Mouse (Mus musculus): ENCODE measurements around the gene Vps8.

Gene Vps8

GRCm38 (mm10) chr16:21550453-21550852 is 127.5 kb downstream of the Vps8 start:
- DNase-seq (ENCODE audit: low spot score in 2 of 2) = no peak

- no peak for DNase-seq (ENCODE audit: low spot score in 2 of 2)
These were observed 130.6 kb downstream of the Vps8 start for GRCm38 (mm10) chr16:21553506-21553905.

GRCm38 (mm10) chr16:21562625-21563300 is 139.8 kb downstream of the Vps8 start:
- no peak for DNase-seq (ENCODE audit: low spot score in 2 of 2)

- DNase-seq (ENCODE audit: low spot score in 2 of 2) = no peak
These were observed 140.4 kb downstream of the Vps8 start for GRCm38 (mm10) chr16:21563322-21563721.

- DNase-seq (ENCODE audit: low spot score in 2 of 2) = no peak
These were observed 144.2 kb downstream of the Vps8 start for GRCm38 (mm10) chr16:21567093-21567492.

GRCm38 (mm10) chr16:21569952-21570351 is 147.0 kb downstream of the Vps8 start:
- DNase-seq (ENCODE audit: low spot score in 2 of 2) = no peak

- DNase-seq (ENCODE audit: low spot score in 2 of 2) = no peak
These were observed 147.9 kb downstream of the Vps8 start for GRCm38 (mm10) chr16:21570786-21571185.

GRCm38 (mm10) chr16:21576000-21576420 is 153.1 kb downstream of the Vps8 start:
- no peak for DNase-seq (ENCODE audit: low spot score in 2 of 2)

GRCm38 (mm10) chr16:21589110-21589509 is 166.2 kb downstream of the Vps8 start:
- no peak for DNase-seq (ENCODE audit: low spot score in 2 of 2)

GRCm38 (mm10) chr16:21590806-21591205 is 167.9 kb downstream of the Vps8 start:
- no peak for DNase-seq (ENCODE audit: low spot score in 2 of 2)

- DNase-seq (ENCODE audit: low spot score in 2 of 2) = no peak
These were observed 168.6 kb downstream of the Vps8 start for GRCm38 (mm10) chr16:21591511-21591910.

- DNase-seq (ENCODE audit: low spot score in 2 of 2) = no peak
These were observed 172.6 kb downstream of the Vps8 start for GRCm38 (mm10) chr16:21595539-21595938.

GRCm38 (mm10) chr16:21604354-21604753 is 181.4 kb downstream of the Vps8 start:
- DNase-seq (ENCODE audit: low spot score in 2 of 2) = peak in 1 of 2 experiments; percentile 10

GRCm38 (mm10) chr16:21606249-21607020 is 183.5 kb downstream of the Vps8 start:
- DNase-seq (ENCODE audit: low spot score in 2 of 2) = peak in 1 of 2 experiments; percentile 10

- peak in 1 of 2 experiments; percentile 5 for DNase-seq (ENCODE audit: low spot score in 2 of 2)
These were observed 184.2 kb downstream of the Vps8 start for GRCm38 (mm10) chr16:21607021-21607650.

GRCm38 (mm10) chr16:21607651-21608040 is 184.7 kb downstream of the Vps8 start:
- DNase-seq (ENCODE audit: low spot score in 2 of 2) = peak in 1 of 2 experiments; percentile 14

- DNase-seq (ENCODE audit: low spot score in 2 of 2) = no peak
These were observed 185.4 kb downstream of the Vps8 start for GRCm38 (mm10) chr16:21608176-21608865.

GRCm38 (mm10) chr16:21610473-21610872 is 187.6 kb downstream of the Vps8 start:
- no peak for DNase-seq (ENCODE audit: low spot score in 2 of 2)

GRCm38 (mm10) chr16:21615802-21616201 is 192.9 kb downstream of the Vps8 start:
- no peak for DNase-seq (ENCODE audit: low spot score in 2 of 2)

- no peak for DNase-seq (ENCODE audit: low spot score in 2 of 2)
These were observed 197.7 kb downstream of the Vps8 start for GRCm38 (mm10) chr16:21620630-21621029.

- no peak for DNase-seq (ENCODE audit: low spot score in 2 of 2)
These were observed 203.1 kb downstream of the Vps8 start for GRCm38 (mm10) chr16:21625784-21626634.
